Mouse (Mus musculus) MEL (cell line): ENCODE data around the gene Grap. TPM values are rescaled to one million over a fixed set of nuclear protein-coding genes. Genes with fewer than 3 reads are reported as not detected.

Source experiments
- DNase-seq: peaks from one replicate; pipeline ENCODE4 v3.0.0; 2011; ENCODE audit warnings: low read depth, low spot score
- H3K27ac ChIP-seq: 2 replicates; pipeline ENCODE4 v1.5.1; 2012; ENCODE audit warnings: low read depth, mild to moderate bottlenecking, control low read depth, low read length, moderate library complexity; ENCODE audit not compliant: control insufficient read depth
- H3K27me3 ChIP-seq, 2 experiments: fragments of 150-350 bp in 1 of 2; sonication (generic) in 1 of 2; 2 replicates each; pipeline ENCODE4 v1.6.1; 2012; ENCODE audit warnings: low read length in 2 of 2, mild to moderate bottlenecking in 2 of 2, improper control_type of control experiment in 1 of 2, moderate library complexity in 1 of 2; ENCODE audit not compliant: insufficient read depth in 2 of 2, control insufficient read depth in 1 of 2
- H3K36me3 ChIP-seq, 2 experiments: 2 replicates each; pipeline ENCODE4 v1.6.1; 2012 to 2014; ENCODE audit warnings: low read length in 2 of 2, improper control_type of control experiment in 1 of 2, inconsistent platforms in 1 of 2, mild to moderate bottlenecking in 1 of 2; ENCODE audit not compliant: insufficient read depth in 2 of 2, control insufficient read depth in 1 of 2
- H3K4me1 ChIP-seq, 2 experiments: fragments of 150-350 bp in 1 of 2; sonication (generic) in 1 of 2; 2 replicates each; pipeline ENCODE4 v1.6.1; 2012; ENCODE audit warnings: low read length in 2 of 2, improper control_type of control experiment in 1 of 2, mild to moderate bottlenecking in 1 of 2; ENCODE audit not compliant: insufficient read depth in 2 of 2, control insufficient read depth in 1 of 2
- H3K4me3 ChIP-seq, 2 experiments: fragments of 150-350 bp in 1 of 2; sonication (generic) in 1 of 2; 2 replicates each; pipeline ENCODE4 v1.5.1; 2012; ENCODE audit warnings: low read depth in 2 of 2, low read length in 2 of 2, mild to moderate bottlenecking in 2 of 2, moderate library complexity in 2 of 2, control low read depth in 1 of 2, improper control_type of control experiment in 1 of 2; ENCODE audit not compliant: control insufficient read depth in 1 of 2, insufficient read depth in 1 of 2
- H3K79me2 ChIP-seq: 2 replicates; pipeline ENCODE4 v1.6.1; 2012; ENCODE audit warnings: mild to moderate bottlenecking, low read length, moderate library complexity; ENCODE audit not compliant: control insufficient read depth, poor library complexity, insufficient read depth
- H3K9ac ChIP-seq: 2 replicates; pipeline ENCODE4 v1.6.1; 2012; ENCODE audit warnings: low read depth, mild to moderate bottlenecking, control low read depth, low read length, moderate library complexity; ENCODE audit not compliant: control insufficient read depth, poor library complexity, severe bottlenecking
- H3K9me3 ChIP-seq: fragments of 150-350 bp; sonication (generic); replicated peaks from 2 replicates; pipeline ENCODE4 v1.6.1; 2012; ENCODE audit warnings: mild to moderate bottlenecking, low read length, improper control_type of control experiment, moderate library complexity; ENCODE audit not compliant: insufficient read depth
- E2F4 ChIP-seq: IDR thresholded peaks from 2 replicates; pipeline ENCODE4 v1.6.1; 2011; ENCODE audit warnings: low read depth, low read length, improper control_type of control experiment, borderline replicate concordance
- GABPA ChIP-seq: IDR thresholded peaks from 2 replicates; pipeline ENCODE4 v1.6.1; 2012; ENCODE audit warnings: low read depth, mild to moderate bottlenecking, inconsistent platforms, low read length, improper control_type of control experiment, moderate library complexity
- JUND ChIP-seq: IDR thresholded peaks from 2 replicates; pipeline ENCODE4 v1.6.1; 2011; ENCODE audit warnings: low read depth, mild to moderate bottlenecking, improper control_type of control experiment, low read length
- KAT2A ChIP-seq: conservative IDR thresholded peaks from 2 replicates; pipeline ENCODE4 v1.6.1; 2012; ENCODE audit warnings: low read depth, low read length, improper control_type of control experiment, inconsistent platforms
- MAFK ChIP-seq: IDR thresholded peaks from 2 replicates; pipeline ENCODE4 v1.6.1; 2011; ENCODE audit warnings: low read depth, mild to moderate bottlenecking, low read length, improper control_type of control experiment, borderline replicate concordance
- MAX ChIP-seq: IDR thresholded peaks from 2 replicates; pipeline ENCODE4 v1.6.1; 2011; ENCODE audit warnings: low read length, improper control_type of control experiment
- MXI1 ChIP-seq: IDR thresholded peaks from 2 replicates; pipeline ENCODE4 v1.6.1; 2011; ENCODE audit warnings: mild to moderate bottlenecking, low read depth, low read length, improper control_type of control experiment
- MYB ChIP-seq: IDR thresholded peaks from 2 replicates; pipeline ENCODE4 v1.6.1; 2011; ENCODE audit warnings: mild to moderate bottlenecking, low read depth, low read length, improper control_type of control experiment
- NELFE ChIP-seq: IDR thresholded peaks from 2 replicates; pipeline ENCODE4 v1.6.1; 2011; ENCODE audit warnings: low read depth, low read length, improper control_type of control experiment
- POLR2A ChIP-seq, 2 experiments: IDR thresholded peaks; 2 replicates each; pipeline ENCODE4 v1.6.1; 2011 to 2012; ENCODE audit warnings: low read length in 2 of 2, mild to moderate bottlenecking in 2 of 2, control low read depth in 1 of 2, improper control_type of control experiment in 1 of 2, low read depth in 1 of 2, moderate library complexity in 1 of 2; ENCODE audit not compliant: control insufficient read depth in 1 of 2, insufficient read depth in 1 of 2, poor library complexity in 1 of 2
- RAD21 ChIP-seq: IDR thresholded peaks from 2 replicates; pipeline ENCODE4 v1.6.1; 2011; ENCODE audit warnings: mild to moderate bottlenecking, low read depth, low read length, improper control_type of control experiment
- SMC3 ChIP-seq: IDR thresholded peaks from 2 replicates; pipeline ENCODE4 v1.6.1; 2011; ENCODE audit warnings: low read depth, low read length, improper control_type of control experiment
- TAL1 ChIP-seq: IDR thresholded peaks from 2 replicates; pipeline ENCODE4 v1.6.1; 2012; ENCODE audit warnings: mild to moderate bottlenecking, inconsistent platforms, low read length, moderate library complexity, mixed read lengths
- TBP ChIP-seq: IDR thresholded peaks from 2 replicates; pipeline ENCODE4 v1.8.0; 2011; ENCODE audit warnings: low read depth, low read length, improper control_type of control experiment
- TCF12 ChIP-seq: IDR thresholded peaks from 2 replicates; pipeline ENCODE4 v1.6.1; 2014; ENCODE audit warnings: low read depth, mild to moderate bottlenecking, inconsistent platforms, low read length, improper control_type of control experiment, moderate library complexity
- UBTF ChIP-seq: IDR thresholded peaks from 2 replicates; pipeline ENCODE4 v1.6.1; 2012; ENCODE audit warnings: low read depth, mild to moderate bottlenecking, inconsistent platforms, low read length, improper control_type of control experiment, moderate library complexity, borderline replicate concordance; ENCODE audit not compliant: insufficient read depth
- USF2 ChIP-seq, 2 experiments: IDR thresholded peaks; 2 replicates each; pipeline ENCODE4 v1.6.1; 2011 to 2012; ENCODE audit warnings: improper control_type of control experiment in 2 of 2, low read length in 2 of 2, borderline replicate concordance in 1 of 2, inconsistent platforms in 1 of 2, low read depth in 1 of 2, mild to moderate bottlenecking in 1 of 2; ENCODE audit not compliant: insufficient read depth in 1 of 2
- ZMIZ1 ChIP-seq: IDR thresholded peaks from 2 replicates; pipeline ENCODE4 v1.6.1; 2012; ENCODE audit warnings: low read depth, mild to moderate bottlenecking, inconsistent platforms, low read length, improper control_type of control experiment, moderate library complexity
- polyA plus RNA-seq, 2 experiments: library from polyadenylated mRNA; stranded (reverse) in 1 of 2; unstranded in 1 of 2; fragments of >175 nt in 1 of 2; fragments of >200 nt in 1 of 2; gene quantifications; 2 replicates each; pipeline versions ENCODE4 v1.2.1 to v1.2.4; 2012; ENCODE audit warnings: low replicate concordance in 2 of 2, low read depth in 1 of 2; ENCODE audit not compliant: insufficient read length in 2 of 2, insufficient read depth in 1 of 2, missing spikeins in 1 of 2
- total RNA-seq: library from RNA; depleted of rRNA; stranded (reverse); fragments of 300-350 nt; gene quantifications from 2 replicates; pipeline ENCODE4 v1.2.3, GENCODE M21; 2012

Grap gene
- total and polyA plus RNA-seq, 3 experiments = 1.8 to 2.3 TPM; not detected in 1

DNA sequence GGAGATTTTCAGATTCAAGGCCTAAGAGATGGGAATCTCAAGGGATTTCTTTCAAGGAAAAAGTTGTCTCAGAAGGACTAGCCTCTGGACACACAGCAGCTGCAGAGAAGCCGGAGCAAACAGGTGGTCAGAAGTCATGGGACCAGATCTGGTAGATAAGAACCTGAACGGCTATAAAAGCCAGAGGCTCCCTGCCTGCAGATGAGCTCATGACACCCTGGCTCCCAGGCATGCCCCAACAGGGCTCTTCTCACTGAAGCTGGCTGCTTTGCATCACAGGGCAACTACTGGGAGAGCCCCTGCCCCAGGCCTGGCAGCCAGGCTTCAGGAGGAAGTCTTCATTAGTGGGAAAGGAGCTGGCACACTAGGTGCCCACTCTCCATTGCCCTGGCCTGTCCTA is 22.3 kb downstream of the Grap start:
- H3K27me3 ChIP-seq = no peaks in the 10 kb centered on the region
- H3K4me1 ChIP-seq = no peaks in the 10 kb centered on the region
- H3K79me2 ChIP-seq = no peaks in the 10 kb centered on the region
- H3K4me3 ChIP-seq = no peak overlapping the region
- H3K9ac ChIP-seq = no peak overlapping the region
- H3K27ac ChIP-seq = no peak overlapping the region
- no peaks in the 10 kb centered on the region for H3K36me3 ChIP-seq
- TF ChIP-seq TCF12 (no peak), NELFE (no peak), TBP (no peak), TAL1 (no peak), MYB (no peak), JUND (no peak), RAD21 (no peak), GABPA (no peak), ZMIZ1 (no peak), USF2 (IDR thresholded peaks at IDR 0.05; ENCODE audit: borderline replicate concordance in 1 of 2, insufficient read depth in 1 of 2, low read depth in 1 of 2, low read length in 2 of 2) (no peak), SMC3 (no peak), POLR2A (IDR thresholded peaks at IDR 0.05; ENCODE audit: control insufficient read depth in 1 of 2, insufficient read depth in 1 of 2, low read depth in 1 of 2, low read length in 2 of 2, poor library complexity in 1 of 2) (no peak), KAT2A (no peak), UBTF (no peak), MXI1 (no peak), MAFK (no peak)
- H3K9me3 ChIP-seq = no peaks in the 10 kb centered on the region
- DNase-seq = no peak

DNA sequence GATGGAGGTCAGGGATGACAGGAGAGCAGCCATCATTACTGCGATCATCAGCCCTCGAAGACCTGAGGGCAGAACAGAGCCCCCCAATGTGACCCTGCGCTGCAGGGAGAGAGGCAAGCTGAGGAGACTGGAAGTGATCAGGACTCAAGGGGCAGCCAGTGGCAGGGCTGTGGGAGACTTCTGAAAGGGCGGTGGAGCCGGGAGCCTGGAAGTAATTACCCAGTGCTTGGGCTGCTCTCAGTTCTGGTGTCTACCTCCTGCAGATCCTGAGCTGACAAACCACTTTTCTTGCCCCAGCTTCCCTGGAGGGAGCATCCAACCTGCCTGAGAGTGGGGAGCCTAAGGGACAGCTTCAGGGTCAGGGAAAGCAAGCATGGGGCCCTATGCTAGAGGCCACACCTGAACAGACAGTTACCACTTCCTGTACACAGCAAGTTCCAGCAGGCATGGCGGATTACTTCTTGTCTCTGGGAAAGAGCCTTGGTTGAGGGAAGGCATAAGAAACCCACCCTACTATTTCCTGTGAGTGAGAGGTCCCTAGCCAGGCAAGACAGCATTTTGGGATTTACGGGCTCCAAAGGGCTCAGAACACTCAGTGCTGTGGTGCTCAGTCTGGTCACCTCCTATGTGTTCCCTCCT is 23.3 kb downstream of the Grap start:
- Histone ChIP-seq H3K4me3 (no peak overlapping the region), H3K27me3 (no peaks in the 10 kb centered on the region), H3K27ac (no peak overlapping the region), H3K4me1 (no peaks in the 10 kb centered on the region), H3K79me2 (no peaks in the 10 kb centered on the region), H3K9me3 (no peaks in the 10 kb centered on the region), H3K36me3 (no peaks in the 10 kb centered on the region), H3K9ac (no peak overlapping the region)
- no peak for TF ChIP-seq POLR2A (IDR thresholded peaks at IDR 0.05; ENCODE audit: control insufficient read depth in 1 of 2, insufficient read depth in 1 of 2, low read depth in 1 of 2, low read length in 2 of 2, poor library complexity in 1 of 2)
- no peak for TF ChIP-seq ZMIZ1
- TF ChIP-seq MAX = no peak
- no peak for TF ChIP-seq MXI1
- TF ChIP-seq E2F4 = no peak
- no peak for DNase-seq
